ENCODE assay signal across 8 mouse cellular contexts in genomic region chr2:112284363-112285030, GRCm38 (mm10). TPM values are rescaled to one million over a fixed set of nuclear protein-coding genes. Genes with fewer than 3 reads are reported as not detected.
DNase-seq lines count a peak whose midpoint lies in the region; ATAC-seq and TF ChIP-seq lines count a peak whose summit lies in the region.

No protein-coding gene starts in this region.

- H3ac ChIP-seq in C2C12 (ENCODE audit: control insufficient read depth, insufficient read length, low read depth): peak overlapping the region; percentile 40

- H3K27ac ChIP-seq in stomach, embryonic 16.5 days (ENCODE audit: low read length): peak overlapping the region; percentile 80

- peaks cover 6% of the 10 kb centered on the region for H3K4me1 ChIP-seq in stomach, embryonic 16.5 days (ENCODE audit: control insufficient read depth, insufficient read depth, low read length)

- H3K4me2 ChIP-seq in stomach, embryonic 16.5 days (ENCODE audit: low read depth, low read length): peak overlapping the region; percentile 97

- no peaks in the 10 kb centered on the region for H3K79me2 ChIP-seq in C2C12 (ENCODE audit: control insufficient read depth, insufficient read depth)

- no peaks in the 10 kb centered on the region for H3K9me3 ChIP-seq in stomach, embryonic 16.5 days (replicated peaks; ENCODE audit: control insufficient read depth, low read length)

- no peak for TF ChIP-seq CTCF in C2C12 (IDR thresholded peaks at IDR 0.05; ENCODE audit: control insufficient read depth, insufficient read depth, insufficient read length)

- H3K36me3 ChIP-seq in C2C12 (ENCODE audit: control insufficient read depth, insufficient read depth): no peaks in the 10 kb centered on the region
- H3K36me3 ChIP-seq in stomach, embryonic 16.5 days (ENCODE audit: control insufficient read depth, insufficient read depth, low read length): no peaks in the 10 kb centered on the region

- intact Hi-C loops in heart, postnatal 14 days (cut with DNase I): no loop called here

- WGBS in stomach, embryonic 16.5 days: under 1% methylated on average over 21 of the region's 21 CpGs

- no peaks in the 10 kb centered on the region for H3K79me3 ChIP-seq in C2C12 (ENCODE audit: low read depth)

- peak overlapping the region; percentile 86 for H3K9ac ChIP-seq in stomach, embryonic 16.5 days (ENCODE audit: low read length)

- ATAC-seq in erythroid progenitor cell, adult 5-6 weeks (replicated peaks; ENCODE audit: low FRiP score, poor library complexity, severe bottlenecking): peak; percentile 91
- peak; percentile 92 for ATAC-seq in megakaryocyte-erythroid progenitor cell, adult 5-6 weeks (replicated peaks; ENCODE audit: low FRiP score, low TSS enrichment, poor library complexity, severe bottlenecking)
- ATAC-seq in stomach, embryonic 16.5 days (ENCODE audit: insufficient read depth, low FRiP score): peak; percentile 97

- DNase-seq in WW6 (ENCODE audit: low read depth, low spot score): peak; percentile 55
- DNase-seq in heart, postnatal 14 days: peak; percentile 66 to 71
- peak; percentile 72 to 79 for DNase-seq in kidney, postnatal 4 days
- no peak for DNase-seq in frontal cortex, postnatal 36 days (ENCODE audit: low spot score in 2 of 2)

- H3K27me3 ChIP-seq in C2C12 (ENCODE audit: control insufficient read depth, insufficient read depth, insufficient read length): no peaks in the 10 kb centered on the region
- H3K27me3 ChIP-seq in stomach, embryonic 16.5 days (ENCODE audit: control insufficient read depth, insufficient read depth, low read length): no peaks in the 10 kb centered on the region

- H3K4me3 ChIP-seq in C2C12 (ENCODE audit: insufficient read depth, poor library complexity, severe bottlenecking): peak overlapping the region; percentile 28
- peak overlapping the region; percentile 68 for H3K4me3 ChIP-seq in stomach, embryonic 16.5 days (replicated peaks; ENCODE audit: low read length)

TF ChIP-seq in C2C12, 6 proteins besides CTCF, POLR2A, EP300 and RAD21:
- TF ChIP-seq MAX (IDR thresholded peaks at IDR 0.05): no peak
- peak; percentile 97 for TF ChIP-seq USF1 (IDR thresholded peaks at IDR 0.05; ENCODE audit: low read depth)
- no peak for TF ChIP-seq MYOD1 (IDR thresholded peaks at IDR 0.05; ENCODE audit: control insufficient read depth, insufficient read length, low read depth)
- no peak for TF ChIP-seq FOSL1 (IDR thresholded peaks at IDR 0.05; ENCODE audit: insufficient read depth, low read length, poor library complexity, severe bottlenecking)
- no peak for TF ChIP-seq MYOG (IDR thresholded peaks at IDR 0.05; ENCODE audit: control insufficient read depth, extremely low read depth, insufficient read length)
- no peak for TF ChIP-seq CEBPB (IDR thresholded peaks at IDR 0.05; ENCODE audit: low read depth)

RNA-seq across cellular contexts. Expression of gene Gm21985, which starts 18.4 kb away (rescaled TPM):
- not detected for polyA plus RNA-seq in C2C12 (2012; fragmentation: generic; extraction: Trizol)
- total RNA-seq in erythroid progenitor cell, adult 5-6 weeks (2015; ENCODE audit: low replicate concordance): 1.4 TPM in 1 of 2 replicates, not detected in the other
- 1.3 and 9.0 TPM in 2 replicates for total RNA-seq in erythroid progenitor cell, adult 5-6 weeks (2017; ENCODE audit: low replicate concordance)
- total RNA-seq in heart, postnatal 14 days (2021): under 1 TPM in 1 of 2 experiments, not detected in 1; 0.51 TPM
- total RNA-seq in megakaryocyte-erythroid progenitor cell, adult 5-6 weeks (2014; fragmentation: Nextera tagmentation): 0.74 and 2.5 TPM in 2 replicates
- 1.6 TPM in 1 of 2 replicates, not detected in the other for total RNA-seq in megakaryocyte-erythroid progenitor cell, adult 5-6 weeks (2017)
- not detected in 2 replicates for polyA plus RNA-seq in stomach, embryonic 16.5 days (2015; fragmentation: Nextera tagmentation; extraction: Ambion mirVana)

RNA-seq across cellular contexts. Expression of gene Slc12a6, which starts 18.9 kb away (rescaled TPM):
- polyA plus RNA-seq in C2C12 (2012; fragmentation: generic; extraction: Trizol): 4.4 TPM
- total RNA-seq in erythroid progenitor cell, adult 5-6 weeks (2015; ENCODE audit: low replicate concordance): 52.8 and 57.7 TPM in 2 replicates
- total RNA-seq in erythroid progenitor cell, adult 5-6 weeks (2017; ENCODE audit: low replicate concordance): 42.4 and 70.9 TPM in 2 replicates
- 10 to 100 TPM; 40.7 to 42.8 TPM for total RNA-seq in heart, postnatal 14 days (2021)
- 44.5 and 62.2 TPM in 2 replicates for total RNA-seq in megakaryocyte-erythroid progenitor cell, adult 5-6 weeks (2014; fragmentation: Nextera tagmentation)
- total RNA-seq in megakaryocyte-erythroid progenitor cell, adult 5-6 weeks (2017): 41.3 and 53.0 TPM in 2 replicates
- polyA plus RNA-seq in stomach, embryonic 16.5 days (2015; fragmentation: Nextera tagmentation; extraction: Ambion mirVana): 14.6 and 15.1 TPM in 2 replicates

RNA-seq across cellular contexts. Expression of gene Nop10, which starts 22.8 kb away (rescaled TPM):
- 139 TPM for polyA plus RNA-seq in C2C12 (2012; fragmentation: generic; extraction: Trizol)
- 23.5 and 32.4 TPM in 2 replicates for total RNA-seq in erythroid progenitor cell, adult 5-6 weeks (2015; ENCODE audit: low replicate concordance)
- 12.3 and 16.3 TPM in 2 replicates for total RNA-seq in erythroid progenitor cell, adult 5-6 weeks (2017; ENCODE audit: low replicate concordance)
- total RNA-seq in heart, postnatal 14 days (2021): 10 to 100 TPM; 57.1 to 64.2 TPM
- 165 and 205 TPM in 2 replicates for total RNA-seq in megakaryocyte-erythroid progenitor cell, adult 5-6 weeks (2014; fragmentation: Nextera tagmentation)
- total RNA-seq in megakaryocyte-erythroid progenitor cell, adult 5-6 weeks (2017): 238 and 272 TPM in 2 replicates
- 193 and 215 TPM in 2 replicates for polyA plus RNA-seq in stomach, embryonic 16.5 days (2015; fragmentation: Nextera tagmentation; extraction: Ambion mirVana)

RNA-seq across cellular contexts. Expression of gene Nutm1, which starts 25.4 kb away (rescaled TPM):
- polyA plus RNA-seq in C2C12 (2012; fragmentation: generic; extraction: Trizol): 0.02 TPM
- total RNA-seq in erythroid progenitor cell, adult 5-6 weeks (2015; ENCODE audit: low replicate concordance): not detected in 2 replicates
- total RNA-seq in erythroid progenitor cell, adult 5-6 weeks (2017; ENCODE audit: low replicate concordance): not detected in 2 replicates
- not detected for total RNA-seq in heart, postnatal 14 days (2021)
- not detected in 2 replicates for total RNA-seq in megakaryocyte-erythroid progenitor cell, adult 5-6 weeks (2014; fragmentation: Nextera tagmentation)
- 0.42 TPM in 1 of 2 replicates, not detected in the other for total RNA-seq in megakaryocyte-erythroid progenitor cell, adult 5-6 weeks (2017)
- 0.05 and 0.11 TPM in 2 replicates for polyA plus RNA-seq in stomach, embryonic 16.5 days (2015; fragmentation: Nextera tagmentation; extraction: Ambion mirVana)

RNA-seq across cellular contexts. Expression of gene Lpcat4, which starts 45.2 kb away (rescaled TPM):
- polyA plus RNA-seq in C2C12 (2012; fragmentation: generic; extraction: Trizol): 28.0 TPM
- total RNA-seq in erythroid progenitor cell, adult 5-6 weeks (2015; ENCODE audit: low replicate concordance): 2.5 and 5.0 TPM in 2 replicates
- total RNA-seq in erythroid progenitor cell, adult 5-6 weeks (2017; ENCODE audit: low replicate concordance): 0.39 TPM in 1 of 2 replicates, not detected in the other
- 1 to 10 TPM; 4.3 to 4.4 TPM for total RNA-seq in heart, postnatal 14 days (2021)
- 2.4 and 3.4 TPM in 2 replicates for total RNA-seq in megakaryocyte-erythroid progenitor cell, adult 5-6 weeks (2014; fragmentation: Nextera tagmentation)
- 8.5 TPM in 1 of 2 replicates, not detected in the other for total RNA-seq in megakaryocyte-erythroid progenitor cell, adult 5-6 weeks (2017)
- 39.7 and 54.7 TPM in 2 replicates for polyA plus RNA-seq in stomach, embryonic 16.5 days (2015; fragmentation: Nextera tagmentation; extraction: Ambion mirVana)

Comparison
In these comparisons a context has a peak if more than half of its experiments do, and no peak if none do; other contexts are left out.
1. DNase-seq: peak in WW6 (single experiment), heart, postnatal 14 days (2 of 2) and kidney, postnatal 4 days (2 of 2); none in frontal cortex, postnatal 36 days (0 of 2).
2. Peak in every context shown above with its lines, with median percentiles within 50 percentile points of each other: ATAC-seq.